Mouse (Mus musculus): ENCODE measurements around the gene Gm21969. TPM values are rescaled to one million over a fixed set of nuclear protein-coding genes. Genes with fewer than 3 reads are reported as not detected.

The Gm21969 gene
- polyA plus RNA-seq, 2 experiments = 0.03 TPM; not detected in 1

- WGBS = 69% methylated on average over 10 of the region's 10 CpGs
- peaks cover 12% of the 10 kb centered on the region for H3K4me1 ChIP-seq (ENCODE audit: control insufficient read depth, insufficient read depth, low read length)
- no peaks in the 10 kb centered on the region for H3K27me3 ChIP-seq (ENCODE audit: control insufficient read depth, insufficient read depth, low read length)
- 0 out of 2 replicates have a peak overlapping the region, but pooled peaks have one; percentile 16 for H3K9ac ChIP-seq (ENCODE audit: low read depth, low read length, severe bottlenecking)
- no peak overlapping the region for H3K4me2 ChIP-seq (replicated peaks; ENCODE audit: low read depth, low read length, severe bottlenecking)
- no peak overlapping the region for H3K4me3 ChIP-seq (replicated peaks; ENCODE audit: low read length)
- H3K36me3 ChIP-seq (ENCODE audit: control insufficient read depth, insufficient read depth, low read length) = no peaks in the 10 kb centered on the region
- ATAC-seq (ENCODE audit: low FRiP score, low read depth) (no peak), DNase-seq (ENCODE audit: low spot score) (no peak)
- H3K27ac ChIP-seq (replicated peaks; ENCODE audit: low read depth, low read length) = no peak overlapping the region
- TF ChIP-seq POLR2A (IDR thresholded peaks at IDR 0.05; ENCODE audit: borderline replicate concordance, extremely low read depth, insufficient read depth, insufficient read length) = no peak
- H3K9me3 ChIP-seq (ENCODE audit: control insufficient read depth, low read length) = no peaks in the 10 kb centered on the region
Observed at GRCm38 (mm10) chr4:139624706-139625105, 21.7 kb downstream of the Gm21969 start.

GRCm38 (mm10) chr4:139627361-139627760, 24.4 kb downstream of the Gm21969 start:
- Histone ChIP-seq H3K9ac (ENCODE audit: low read depth, low read length, severe bottlenecking) (no peak overlapping the region), H3K4me1 (ENCODE audit: control insufficient read depth, insufficient read depth, low read length) (peaks cover 12% of the 10 kb centered on the region), H3K36me3 (ENCODE audit: control insufficient read depth, insufficient read depth, low read length) (no peaks in the 10 kb centered on the region), H3K9me3 (ENCODE audit: control insufficient read depth, low read length) (no peaks in the 10 kb centered on the region), H3K4me3 (replicated peaks; ENCODE audit: low read length) (no peak overlapping the region), H3K4me2 (replicated peaks; ENCODE audit: low read depth, low read length, severe bottlenecking) (no peak overlapping the region), H3K27ac (replicated peaks; ENCODE audit: low read depth, low read length) (no peak overlapping the region), H3K27me3 (ENCODE audit: control insufficient read depth, insufficient read depth, low read length) (no peaks in the 10 kb centered on the region)
- 91% methylated on average over 11 of the region's 11 CpGs for WGBS
- ATAC-seq (ENCODE audit: low FRiP score, low read depth) = no peak
- TF ChIP-seq POLR2A (IDR thresholded peaks at IDR 0.05; ENCODE audit: borderline replicate concordance, extremely low read depth, insufficient read depth, insufficient read length) = no peak
- DNase-seq (ENCODE audit: low spot score) = no peak

GRCm38 (mm10) chr4:139630171-139630570, 27.2 kb downstream of the Gm21969 start:
- no peaks in the 10 kb centered on the region for H3K9me3 ChIP-seq (ENCODE audit: control insufficient read depth, low read length)
- no peaks in the 10 kb centered on the region for H3K4me1 ChIP-seq (ENCODE audit: control insufficient read depth, insufficient read depth, low read length)
- ATAC-seq (ENCODE audit: low FRiP score, low read depth) (no peak), DNase-seq (ENCODE audit: low spot score) (no peak)
- H3K27ac ChIP-seq (replicated peaks; ENCODE audit: low read depth, low read length) = no peak overlapping the region
- H3K36me3 ChIP-seq (ENCODE audit: control insufficient read depth, insufficient read depth, low read length) = no peaks in the 10 kb centered on the region
- H3K4me3 ChIP-seq (replicated peaks; ENCODE audit: low read length) = no peak overlapping the region
- H3K9ac ChIP-seq (ENCODE audit: low read depth, low read length, severe bottlenecking) = no peak overlapping the region
- no peak overlapping the region for H3K4me2 ChIP-seq (replicated peaks; ENCODE audit: low read depth, low read length, severe bottlenecking)
- H3K27me3 ChIP-seq (ENCODE audit: control insufficient read depth, insufficient read depth, low read length) = no peaks in the 10 kb centered on the region
- WGBS = 74% methylated on average over 10 of the region's 10 CpGs
- no peak for TF ChIP-seq POLR2A (IDR thresholded peaks at IDR 0.05; ENCODE audit: borderline replicate concordance, extremely low read depth, insufficient read depth, insufficient read length)

GRCm38 (mm10) chr4:139631141-139631540, 28.2 kb downstream of the Gm21969 start:
- Histone ChIP-seq H3K9me3 (ENCODE audit: control insufficient read depth, low read length) (no peaks in the 10 kb centered on the region), H3K4me1 (ENCODE audit: control insufficient read depth, insufficient read depth, low read length) (no peaks in the 10 kb centered on the region), H3K4me3 (replicated peaks; ENCODE audit: low read length) (no peak overlapping the region), H3K36me3 (ENCODE audit: control insufficient read depth, insufficient read depth, low read length) (peaks cover 7% of the 10 kb centered on the region; the same call in 1 of the 2 replicates), H3K4me2 (replicated peaks; ENCODE audit: low read depth, low read length, severe bottlenecking) (no peak overlapping the region), H3K27ac (replicated peaks; ENCODE audit: low read depth, low read length) (no peak overlapping the region), H3K27me3 (ENCODE audit: control insufficient read depth, insufficient read depth, low read length) (no peaks in the 10 kb centered on the region), H3K9ac (ENCODE audit: low read depth, low read length, severe bottlenecking) (no peak overlapping the region)
- DNase-seq (ENCODE audit: low spot score) (no peak), ATAC-seq (ENCODE audit: low FRiP score, low read depth) (no peak)
- WGBS = 66% methylated on average over 5 of the region's 5 CpGs
- no peak for TF ChIP-seq POLR2A (IDR thresholded peaks at IDR 0.05; ENCODE audit: borderline replicate concordance, extremely low read depth, insufficient read depth, insufficient read length)

GRCm38 (mm10) chr4:139631569-139632253, 28.7 kb downstream of the Gm21969 start:
- Histone ChIP-seq H3K4me1 (ENCODE audit: control insufficient read depth, insufficient read depth, low read length) (no peaks in the 10 kb centered on the region), H3K27me3 (ENCODE audit: control insufficient read depth, insufficient read depth, low read length) (no peaks in the 10 kb centered on the region), H3K9me3 (ENCODE audit: control insufficient read depth, low read length) (no peaks in the 10 kb centered on the region), H3K9ac (ENCODE audit: low read depth, low read length, severe bottlenecking) (no peak overlapping the region), H3K4me3 (replicated peaks; ENCODE audit: low read length) (no peak overlapping the region), H3K4me2 (replicated peaks; ENCODE audit: low read depth, low read length, severe bottlenecking) (no peak overlapping the region), H3K36me3 (ENCODE audit: control insufficient read depth, insufficient read depth, low read length) (peaks cover 7% of the 10 kb centered on the region; the same call in 1 of the 2 replicates), H3K27ac (replicated peaks; ENCODE audit: low read depth, low read length) (no peak overlapping the region)
- 89% methylated on average over 7 of the region's 7 CpGs for WGBS
- no peak for TF ChIP-seq POLR2A (IDR thresholded peaks at IDR 0.05; ENCODE audit: borderline replicate concordance, extremely low read depth, insufficient read depth, insufficient read length)
- ATAC-seq (ENCODE audit: low FRiP score, low read depth) (no peak), DNase-seq (ENCODE audit: low spot score) (no peak)

All from limb, embryonic 14.5 days (tissue).